Mouse (Mus musculus) urinary bladder, postnatal 36 days (tissue): Measurements from ENCODE around the gene Kng2.
"Not testable (repeated sequence)": the region's sequence is repeated elsewhere in the genome, so short reads cannot be mapped to it uniquely, and the experiment has no call there.

Experiments
- DNase-seq, 2 experiments: peaks; one replicate each; pipeline ENCODE4 v3.0.0; 2022; ENCODE audit warnings: low spot score in 2 of 2, mixed read lengths in 1 of 2

Kng2 gene

DNA sequence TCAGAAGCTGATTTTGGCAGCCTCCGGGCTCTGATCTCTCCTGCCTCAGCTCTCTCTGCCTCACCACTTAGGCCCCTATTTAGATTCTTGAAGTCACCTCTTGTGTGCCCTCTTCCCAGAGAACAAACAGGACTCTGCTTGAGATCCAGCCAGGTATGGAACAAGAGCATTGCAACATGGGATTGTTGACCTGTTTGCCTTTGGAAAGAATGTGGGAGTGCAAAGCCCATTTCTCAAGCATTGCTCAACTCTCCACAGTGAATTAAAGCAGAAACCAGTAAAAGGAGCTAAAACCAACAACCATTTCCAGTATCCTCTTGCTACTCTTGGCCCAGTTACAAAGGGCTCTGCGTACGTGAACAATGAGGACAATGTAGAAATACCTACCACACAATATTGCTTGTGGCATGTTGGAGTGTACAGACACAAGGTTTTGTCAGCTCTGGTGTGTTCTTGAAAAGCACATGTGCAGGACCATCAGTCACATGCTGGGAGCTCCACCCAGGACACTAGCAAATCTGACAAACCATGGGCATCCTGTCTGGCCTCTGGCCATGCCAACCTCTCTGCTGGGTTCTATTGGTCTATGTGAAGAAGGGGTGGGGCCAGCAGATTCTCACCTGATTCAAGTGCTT, at the start of gene Kng2:
Kng2 (minus strand) TSS at position 517 of the 635 bp plus-strand sequence.
- DNase-seq, result peak in 1 of 2 experiments; percentile 5

DNA sequence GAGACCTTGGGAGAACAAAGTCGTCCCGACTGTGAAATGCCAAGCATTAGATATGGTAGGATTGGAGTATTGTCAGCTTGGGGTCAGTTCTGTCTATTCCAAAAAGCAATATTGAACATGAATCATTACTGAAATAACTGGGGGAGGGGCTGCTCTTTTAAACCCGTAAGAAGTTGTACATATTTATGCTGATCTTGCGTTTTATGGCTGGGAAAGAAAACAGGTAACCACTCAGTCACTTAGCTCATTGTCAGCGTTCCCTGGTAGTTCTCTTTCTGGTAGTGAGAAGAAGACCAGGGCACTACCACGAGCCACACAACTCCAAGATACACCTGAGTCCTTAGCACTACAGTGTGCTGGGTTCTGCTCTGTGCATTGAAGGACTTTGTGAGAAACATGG, 48.2 kb upstream of the Kng2 start:
- not testable (repeated sequence) for DNase-seq

DNA sequence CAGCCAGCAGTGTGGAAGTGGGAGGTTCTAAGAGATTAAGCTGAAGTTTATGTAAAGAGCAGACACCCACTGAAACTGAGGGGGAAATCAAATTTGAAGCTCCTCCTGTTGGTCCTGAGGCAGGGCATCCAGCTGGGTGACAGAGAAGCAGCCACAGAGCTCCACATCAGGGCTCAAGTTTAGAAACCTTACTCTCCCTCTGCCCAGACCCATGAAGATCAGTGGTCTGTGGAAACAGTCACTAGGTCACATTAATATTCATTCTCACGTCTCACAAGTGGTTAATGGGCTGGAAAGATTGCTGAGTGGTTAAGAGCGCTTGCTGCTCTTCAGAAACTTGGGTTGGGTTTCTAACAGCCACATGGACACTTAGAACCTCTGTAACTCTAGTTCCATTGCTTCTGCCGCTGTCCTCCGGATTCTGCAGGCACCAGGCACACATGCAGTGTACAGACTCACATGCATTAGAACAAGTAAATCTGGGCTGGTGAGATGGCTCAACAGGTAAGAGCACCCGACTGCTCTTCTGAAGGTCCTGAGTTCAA, 31.6 kb upstream of the Kng2 start:
- DNase-seq, result not testable (repeated sequence)

DNA sequence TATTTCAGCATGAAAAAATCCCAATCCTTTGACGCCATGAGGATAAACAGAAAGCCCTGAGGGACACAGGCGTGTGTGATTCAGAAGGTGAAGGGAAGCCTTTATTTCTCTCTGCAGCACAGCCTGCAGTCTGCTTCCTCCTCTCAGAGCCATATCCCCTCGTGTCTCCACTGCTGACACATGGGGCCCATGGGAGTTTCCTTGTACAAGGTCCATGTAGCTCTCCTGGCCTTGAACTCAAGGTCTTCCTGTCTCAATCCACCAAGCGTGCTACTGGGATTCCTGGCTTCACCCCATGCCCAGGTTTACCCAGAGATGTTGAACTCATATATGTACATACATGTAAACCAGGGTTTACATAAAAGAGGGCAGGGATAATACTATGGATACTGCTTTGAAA, 30.3 kb upstream of the Kng2 start:
- not testable (repeated sequence) for DNase-seq

DNA sequence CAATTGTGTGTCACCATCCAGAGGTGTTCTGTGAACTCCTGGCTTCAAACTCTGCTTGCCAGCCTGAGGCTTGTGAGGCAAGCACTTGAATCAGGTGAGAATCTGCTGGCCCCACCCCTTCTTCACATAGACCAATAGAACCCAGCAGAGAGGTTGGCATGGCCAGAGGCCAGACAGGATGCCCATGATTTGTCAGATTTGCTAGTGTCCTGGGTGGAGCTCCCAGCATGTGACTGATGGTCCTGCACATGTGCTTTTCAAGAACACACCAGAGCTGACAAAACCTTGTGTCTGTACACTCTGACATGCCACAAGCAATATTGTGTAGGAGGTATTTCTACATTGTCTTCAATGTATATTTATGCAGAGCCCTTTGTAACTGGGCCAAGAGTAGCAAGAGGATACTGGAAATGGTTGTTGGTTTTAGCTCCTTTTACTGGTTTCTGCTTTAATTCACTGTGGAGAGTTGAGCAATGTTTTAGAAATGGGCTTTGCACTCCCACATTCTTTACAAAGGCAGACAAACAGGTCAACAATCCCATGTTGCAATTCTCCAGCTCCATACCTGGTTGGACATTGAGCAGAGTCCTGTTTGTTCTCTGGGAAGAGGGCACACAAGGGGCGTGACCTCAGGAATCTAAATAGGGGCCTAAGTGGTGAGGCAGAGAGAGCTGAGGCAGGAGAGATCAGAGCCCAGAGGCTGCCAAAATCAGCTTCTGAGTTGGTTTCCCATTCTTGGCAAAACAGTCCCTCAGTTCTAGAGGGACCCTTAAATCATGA, 28.6 kb upstream of the Kng2 start, which contains the start of gene Kng1:
Kng1 (plus strand) TSS at position 198 of the 780 bp plus-strand sequence.
- not testable (repeated sequence) for DNase-seq

DNA sequence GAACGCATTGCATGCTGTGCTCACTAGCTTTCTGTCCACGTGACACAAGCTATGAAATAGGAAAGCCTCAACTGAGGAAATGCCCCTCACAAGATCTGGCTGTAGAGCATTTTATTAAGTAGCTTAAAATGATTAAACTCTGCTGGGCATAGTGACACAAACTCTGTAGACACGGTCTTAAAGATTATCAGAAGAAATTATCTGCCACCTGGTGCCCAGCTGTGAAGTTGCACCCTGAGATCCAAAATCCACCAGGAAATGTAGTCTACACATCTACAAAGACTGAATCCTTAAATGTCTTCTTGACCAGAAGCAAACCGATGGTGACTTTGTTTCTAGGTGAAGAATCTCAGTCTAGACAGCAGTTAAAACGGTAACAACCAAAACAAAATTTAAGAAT, 17.0 kb upstream of the Kng2 start:
- peak in 1 of 2 experiments; percentile 7 for DNase-seq

DNA sequence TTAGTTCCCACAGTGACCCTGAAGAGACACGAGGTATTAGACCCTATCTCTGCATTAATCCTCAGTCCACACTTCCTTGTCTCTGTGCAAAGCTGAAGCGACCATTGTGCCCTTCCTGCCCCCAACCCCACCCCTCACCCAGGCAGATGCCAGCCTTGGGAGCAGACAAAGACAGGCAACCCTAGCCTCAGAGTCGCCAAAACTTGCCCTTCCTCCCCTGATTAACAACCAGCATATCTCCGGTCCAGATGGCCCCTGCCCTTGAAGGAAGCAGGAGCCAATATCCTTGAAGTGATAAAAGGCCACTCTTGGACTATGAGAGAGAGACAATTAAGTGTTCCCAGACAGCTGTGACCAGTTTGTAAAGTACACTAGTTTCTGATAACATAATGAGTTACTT, 11.6 kb upstream of the Kng2 start:
- DNase-seq, result no peak

DNA sequence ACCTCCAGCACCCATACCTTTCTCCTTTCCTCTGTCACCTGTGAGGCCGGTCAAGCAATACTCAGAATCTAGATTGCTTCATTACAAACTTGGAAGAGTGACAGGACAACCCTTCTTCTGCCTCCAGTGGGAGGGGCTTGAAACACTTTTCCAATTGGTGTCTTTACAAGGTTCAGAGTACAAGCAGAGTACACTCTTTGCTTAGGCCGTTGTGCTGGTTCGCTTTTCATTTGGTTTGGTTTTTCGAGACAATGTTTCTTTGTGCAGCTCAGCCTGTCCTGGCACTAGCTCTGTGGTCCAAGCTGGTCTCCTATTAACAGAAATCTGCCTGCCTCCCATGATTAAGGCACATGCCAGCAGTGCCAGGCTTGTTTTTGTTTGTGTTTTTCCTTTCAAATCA, 10.0 kb upstream of the Kng2 start:
- no peak for DNase-seq

DNA sequence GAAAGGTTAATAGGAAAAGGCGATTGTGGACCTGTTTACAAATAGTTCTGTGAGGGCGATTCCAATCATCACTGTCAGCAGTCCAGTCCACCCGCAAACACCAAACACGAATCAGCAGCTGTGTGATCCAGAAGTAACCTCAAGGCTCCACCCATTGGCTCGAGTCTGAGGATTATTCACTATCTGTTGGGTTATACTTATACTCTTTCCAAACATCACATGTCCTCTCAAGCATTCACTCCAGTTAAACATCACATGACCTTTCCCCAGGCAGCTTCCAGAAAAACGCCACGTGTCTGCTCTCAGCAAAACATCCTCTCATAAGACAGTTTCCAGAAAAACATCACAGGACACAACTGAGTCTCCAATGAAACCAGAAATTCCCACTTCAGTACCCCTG, 8.5 kb upstream of the Kng2 start:
- DNase-seq, result no peak

DNA sequence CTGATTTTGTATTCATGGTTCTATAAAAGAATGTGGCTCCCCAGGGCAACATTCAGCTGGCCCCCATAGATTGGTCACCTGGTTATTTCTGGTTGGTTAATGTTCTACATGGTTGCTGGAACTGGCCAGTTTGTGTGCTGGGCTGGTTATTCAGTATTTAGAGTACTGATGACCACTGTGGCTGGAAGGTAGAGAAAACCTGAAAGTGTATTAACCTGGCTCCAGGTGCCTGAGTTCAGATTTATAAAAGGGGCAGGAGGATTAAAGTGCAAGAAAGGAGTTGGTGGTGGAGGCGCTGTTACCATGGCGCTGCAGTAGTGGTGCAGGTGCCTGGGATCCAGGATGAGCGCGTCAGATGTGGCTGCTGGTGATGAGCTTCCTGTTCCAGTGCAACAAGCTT, 4.4 kb upstream of the Kng2 start:
- no peak for DNase-seq

DNA sequence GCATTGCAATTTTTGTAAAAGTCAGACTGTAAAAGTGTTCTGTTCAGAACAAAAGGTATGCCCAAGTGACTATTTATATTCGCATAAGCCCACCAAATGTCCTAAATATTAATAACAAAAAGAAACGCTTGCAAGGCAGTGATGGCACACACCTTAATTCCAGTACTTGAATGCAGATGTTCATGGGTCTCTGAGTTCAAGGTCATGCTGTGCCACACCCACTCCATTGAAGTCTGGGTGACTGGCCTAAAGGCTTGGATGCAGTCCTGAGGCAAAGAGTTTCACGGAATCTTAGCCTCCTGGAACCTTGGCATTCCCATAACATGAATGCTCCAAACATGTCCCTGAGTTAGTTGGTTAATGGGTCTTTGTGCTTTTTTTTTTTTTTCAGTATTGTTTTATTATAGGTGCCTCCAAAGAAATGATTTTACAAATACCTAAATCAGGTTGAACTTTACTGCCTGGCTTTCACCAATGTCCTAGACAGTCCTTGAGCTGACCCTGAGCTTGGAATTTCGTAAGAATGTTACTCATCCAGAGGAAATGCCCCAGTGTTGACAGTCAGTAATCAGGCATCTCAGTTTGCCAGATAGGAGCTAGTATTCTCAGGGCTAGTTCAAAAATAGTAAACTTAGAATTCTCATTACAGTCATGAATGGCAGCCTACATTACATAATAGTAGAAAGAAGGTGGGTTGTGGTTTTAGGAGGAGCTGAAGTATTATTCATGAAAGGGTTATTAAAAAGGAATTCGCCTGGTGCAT, 1.6 kb upstream of the Kng2 start:
- DNase-seq, result no peak

DNA sequence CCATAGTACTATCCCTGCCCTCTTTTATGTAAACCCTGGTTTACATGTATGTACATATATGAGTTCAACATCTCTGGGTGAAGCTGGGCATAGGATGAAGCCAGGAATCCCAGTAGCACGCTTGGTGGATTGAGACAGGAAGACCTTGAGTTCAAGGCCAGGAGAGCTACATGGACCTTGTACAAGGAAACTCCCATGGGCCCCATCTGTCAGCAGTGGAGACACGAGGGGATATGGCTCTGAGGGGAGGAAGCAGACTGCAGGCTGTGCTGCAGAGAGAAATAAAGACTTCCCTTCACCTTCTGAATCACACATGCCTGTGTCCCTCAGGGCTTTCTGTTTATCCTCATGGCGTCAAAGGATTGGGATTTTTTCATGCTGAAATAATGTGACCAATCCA, 1.9 kb downstream of the Kng2 start:
- DNase-seq, result not testable (repeated sequence)

DNA sequence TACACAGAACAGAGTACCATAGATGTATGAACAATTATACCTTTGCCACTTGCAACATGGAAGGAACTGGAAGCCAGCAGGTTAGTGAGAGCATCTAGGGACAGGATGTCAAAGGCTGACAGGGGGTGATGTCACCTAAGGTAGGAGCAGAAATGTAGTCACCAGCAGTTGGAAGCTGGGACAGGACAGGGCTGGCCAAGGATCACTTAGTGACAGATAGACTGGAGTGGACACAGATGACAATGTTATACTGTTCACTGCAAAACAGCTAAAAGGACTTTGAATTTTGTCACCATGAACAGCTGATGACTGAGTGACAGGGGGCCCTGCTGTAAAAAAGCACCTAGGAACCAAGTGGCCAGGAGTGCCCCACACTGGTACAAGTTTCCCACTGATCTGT, 2.7 kb downstream of the Kng2 start:
- DNase-seq, result no peak

DNA sequence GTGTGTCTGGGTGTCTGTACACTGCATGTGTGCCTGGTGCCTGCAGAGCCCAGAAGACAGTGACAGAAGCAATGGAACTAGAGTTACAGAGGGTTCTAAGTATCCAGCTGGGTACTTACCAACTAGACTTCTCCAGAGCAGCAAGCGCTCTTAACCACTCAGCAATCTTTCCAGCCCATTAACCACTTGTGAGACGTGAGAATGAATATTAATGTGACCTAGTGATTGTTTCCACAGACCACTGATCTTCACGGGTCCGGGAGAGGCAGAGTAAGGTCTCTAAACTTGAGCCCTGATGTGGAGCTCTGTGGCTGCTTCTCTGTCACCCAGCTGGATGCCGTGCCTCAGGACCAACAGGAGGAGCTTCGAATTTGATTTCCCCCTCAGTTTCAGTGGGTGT, 4.2 kb downstream of the Kng2 start:
- no peak for DNase-seq

DNA sequence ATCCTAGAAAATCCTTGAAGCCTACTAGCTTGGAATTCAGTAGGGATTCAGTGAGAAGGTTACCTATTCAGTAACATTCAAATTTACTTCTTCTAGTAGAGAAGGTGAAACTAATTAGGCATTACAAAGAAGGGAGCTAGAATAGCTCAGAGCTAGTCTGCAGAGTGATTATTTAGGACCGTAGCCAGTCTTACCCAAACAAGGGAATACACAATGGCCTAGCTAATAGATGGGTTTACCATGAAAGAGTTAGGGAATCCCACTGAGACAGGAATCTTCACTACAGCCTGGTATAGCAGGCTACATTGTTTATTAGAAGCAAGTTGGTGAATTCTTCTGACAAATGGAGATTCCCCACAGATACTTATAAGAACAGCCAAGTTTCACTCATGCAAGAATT, 8.7 kb downstream of the Kng2 start:
- DNase-seq, result not testable (repeated sequence)

DNA sequence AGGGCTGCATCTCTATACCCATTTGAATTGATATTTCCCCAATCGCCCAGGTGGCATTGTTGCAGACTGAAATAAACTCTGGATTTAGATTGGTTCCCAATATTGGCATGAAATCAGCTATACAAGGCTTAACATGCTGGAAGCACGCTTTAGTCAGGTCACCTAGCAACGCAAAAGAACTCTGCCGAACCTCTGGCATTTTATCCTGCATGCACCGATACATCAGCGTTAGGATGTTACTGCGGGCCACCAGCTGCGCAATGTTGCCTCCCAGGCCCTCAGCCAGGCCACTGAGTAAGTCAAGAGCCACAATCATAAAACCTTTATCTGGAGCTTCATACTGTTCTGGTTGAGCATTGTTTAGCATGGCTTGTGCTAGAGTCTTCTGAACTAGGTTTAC, 14.6 kb downstream of the Kng2 start:
- DNase-seq, result not testable (repeated sequence)

DNA sequence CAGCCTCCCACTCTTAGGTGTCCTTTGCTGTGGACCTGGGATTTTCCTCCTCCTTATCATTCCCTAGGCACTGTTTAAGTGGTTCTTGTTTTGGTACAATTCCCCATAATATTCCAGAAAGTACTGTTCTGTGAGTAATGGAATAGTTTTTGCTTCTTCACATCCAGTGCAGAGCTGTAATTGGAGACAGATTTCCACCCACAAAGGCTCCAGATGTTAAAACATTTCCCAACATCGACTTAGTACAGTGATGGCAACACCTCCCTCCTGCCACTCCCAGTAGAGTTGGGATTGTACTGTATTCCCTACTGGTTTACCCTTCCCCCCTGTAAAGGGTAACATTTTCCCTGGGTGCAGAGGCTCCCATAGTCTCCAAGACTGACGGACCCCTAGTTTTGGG, 15.5 kb downstream of the Kng2 start:
- DNase-seq, result not testable (repeated sequence)

DNA sequence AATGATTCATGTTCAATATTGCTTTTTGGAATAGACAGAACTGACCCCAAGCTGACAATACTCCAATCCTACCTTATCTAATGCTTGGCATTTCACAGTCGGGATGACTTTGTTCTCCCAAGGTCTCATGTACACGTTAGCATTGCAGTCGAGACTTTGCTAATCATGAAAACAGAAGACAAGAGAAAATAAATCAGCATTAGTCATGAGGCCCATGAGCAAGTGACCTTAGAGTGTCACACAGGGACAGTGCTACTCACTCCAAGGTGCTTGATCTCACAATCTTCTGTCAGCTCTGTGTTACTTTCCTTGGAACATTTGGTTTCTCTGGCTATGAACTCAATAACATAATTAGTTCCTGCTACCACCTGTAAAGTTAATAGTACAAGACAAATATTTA, 32.3 kb downstream of the Kng2 start:
- not testable (repeated sequence) for DNase-seq

DNA sequence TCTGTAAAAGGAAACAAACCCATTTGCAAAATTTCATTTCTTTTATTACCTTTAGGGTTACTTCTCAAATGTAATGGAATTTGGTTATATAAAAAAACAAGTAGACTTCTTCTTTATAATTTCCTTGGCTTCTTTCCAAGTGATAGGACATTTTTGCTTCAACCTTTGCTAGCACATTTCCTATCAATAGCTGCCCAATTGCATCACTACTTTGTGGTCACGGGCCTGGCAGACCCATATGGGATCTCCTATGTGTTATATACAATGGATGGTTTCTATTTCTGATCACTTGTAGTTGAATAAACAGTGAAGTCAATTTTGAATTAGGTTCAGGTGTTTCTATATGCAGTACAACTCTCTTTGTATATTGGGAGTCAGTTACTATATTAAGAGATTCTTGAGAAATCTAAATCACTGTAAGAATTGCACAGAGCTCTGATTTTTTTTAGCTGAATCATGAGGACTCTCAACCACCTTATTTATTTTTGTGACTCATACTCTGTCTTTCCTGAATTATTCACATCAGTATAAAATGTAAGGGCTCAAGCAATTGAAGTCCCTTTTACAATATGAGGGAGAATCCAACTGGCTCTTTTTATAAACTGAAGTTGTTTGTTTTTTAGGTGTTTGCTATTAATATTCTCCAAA, 61.8 kb downstream of the Kng2 start:
- DNase-seq, result no peak

DNA sequence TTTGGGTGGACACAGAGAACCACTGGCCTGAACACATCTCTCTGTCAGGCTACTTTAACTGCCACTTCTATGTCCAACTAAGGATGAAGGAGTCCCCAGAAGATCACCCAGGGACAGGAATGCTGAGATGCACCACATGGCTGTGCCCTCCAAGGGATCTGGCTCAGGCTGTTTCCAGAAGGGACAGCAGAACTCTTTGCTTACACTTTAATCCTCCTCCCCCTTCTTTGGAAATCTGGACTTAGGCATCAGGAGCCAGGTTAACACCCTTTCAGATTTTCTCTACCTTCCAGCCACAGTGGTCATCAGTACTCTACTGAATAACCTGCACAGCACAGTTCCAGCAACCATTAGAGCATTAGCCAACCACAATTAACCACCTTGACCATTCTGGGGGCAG, 66.0 kb downstream of the Kng2 start:
- DNase-seq, result no peak

DNA sequence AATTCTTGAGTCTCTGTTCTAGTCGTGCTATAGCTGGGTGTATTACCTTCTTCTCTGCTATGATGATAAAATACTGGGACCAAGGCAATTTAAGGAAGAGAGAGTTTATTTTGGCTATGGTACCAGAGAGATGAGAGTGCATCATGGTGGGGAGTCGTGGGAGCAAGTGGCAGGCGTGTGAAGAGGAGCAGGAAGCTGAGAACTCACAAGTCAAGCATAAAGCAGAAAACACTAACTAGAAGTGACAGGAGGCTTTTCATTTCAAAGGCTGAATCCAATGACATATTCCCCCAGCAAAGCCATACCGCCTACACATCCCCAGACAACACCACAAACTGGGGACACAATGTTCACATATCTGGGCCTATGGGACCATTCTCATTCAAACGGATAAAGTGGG, 67.0 kb downstream of the Kng2 start:
- no peak for DNase-seq

DNA sequence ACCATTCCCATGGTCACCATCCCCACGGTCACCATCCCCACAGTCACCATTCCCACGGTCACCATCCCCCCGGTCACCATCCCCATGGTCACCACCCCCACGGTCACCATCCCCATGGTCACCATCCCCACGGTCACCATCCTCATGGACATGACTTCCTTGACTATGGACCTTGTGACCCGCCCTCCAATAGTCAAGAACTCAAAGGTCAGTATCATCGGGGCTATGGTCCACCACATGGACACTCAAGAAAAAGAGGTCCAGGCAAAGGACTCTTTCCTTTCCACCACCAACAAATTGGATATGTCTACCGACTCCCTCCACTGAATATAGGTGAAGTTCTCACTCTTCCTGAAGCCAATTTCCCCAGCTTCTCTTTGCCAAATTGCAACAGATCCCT, 68.2 kb downstream of the Kng2 start:
- DNase-seq, result no peak
